Mouse (Mus musculus) heart, embryonic 16.5 days (tissue): ENCODE measurements around the gene Trabd. TPM values are rescaled to one million over a fixed set of nuclear protein-coding genes. Genes with fewer than 3 reads are reported as not detected.

Experiments
- ATAC-seq: fragments of 200-750 bp; cut with Nextera tagmentation; replicated peaks from 2 replicates; pipeline ENCODE4 v1.8.0; 2017; ENCODE audit warnings: moderate number of reproducible peaks; ENCODE audit not compliant: insufficient read depth, low FRiP score; ENCODE audit errors: extremely low read depth
- H3K27ac ChIP-seq: fragments of 300-500 bp; sonication (generic); 2 replicates; pipeline ENCODE4 v1.5.1; 2014; ENCODE audit warnings: mild to moderate bottlenecking, low read length, control low read depth, moderate library complexity
- H3K27me3 ChIP-seq: fragments of 300-500 bp; sonication (generic); 2 replicates; pipeline ENCODE4 v1.6.1; 2014; ENCODE audit warnings: low read length, mixed read lengths; ENCODE audit not compliant: control insufficient read depth, insufficient read depth
- H3K36me3 ChIP-seq: fragments of 300-500 bp; sonication (generic); 2 replicates; pipeline ENCODE4 v1.6.1; 2014; ENCODE audit not compliant: control insufficient read depth, insufficient read depth
- H3K4me1 ChIP-seq: fragments of 300-500 bp; sonication (generic); 2 replicates; pipeline ENCODE4 v1.6.1; 2014; ENCODE audit warnings: low read length, mixed read lengths; ENCODE audit not compliant: control insufficient read depth, insufficient read depth
- H3K4me2 ChIP-seq: fragments of 300-500 bp; sonication (generic); 2 replicates; pipeline ENCODE4 v1.6.1; 2014; ENCODE audit warnings: low read depth, mild to moderate bottlenecking, control low read depth, low read length
- H3K4me3 ChIP-seq: fragments of 300-500 bp; sonication (generic); 2 replicates; pipeline ENCODE4 v1.5.1; 2014; ENCODE audit warnings: mild to moderate bottlenecking, control low read depth, low read length
- H3K9ac ChIP-seq: fragments of 300-500 bp; sonication (generic); 2 replicates; pipeline ENCODE4 v1.6.1; 2014; ENCODE audit warnings: low read length, control low read depth
- H3K9me3 ChIP-seq: fragments of 300-500 bp; sonication (generic); replicated peaks from 2 replicates; pipeline ENCODE4 v1.6.1; 2016; ENCODE audit warnings: low read length; ENCODE audit not compliant: control insufficient read depth
- WGBS: fragments of 180-500 bp; shearing (Covaris S2); extraction: QIAGEN DNeasy Blood & Tissue Kit; methylation state at CpG from one replicate; pipeline ENCODE4 v1.1.7; 2014; 5-methylcytosine and 5-hydroxymethylcytosine counted together
- polyA plus RNA-seq: library from polyadenylated mRNA; unstranded; fragments of >200 nt; fragmentation: Nextera tagmentation; extraction: Ambion mirVana; gene quantifications from 2 replicates; pipeline ENCODE4 v1.2.1, GENCODE M21; 2015

The Trabd gene
- polyA plus RNA-seq, 1 experiment from 2014 or later, result 55.9 TPM

GRCm38 (mm10) chr15:89110147-89110546, 35.2 kb downstream of the Trabd start:
- H3K9me3 ChIP-seq, result no peaks in the 10 kb centered on the region
- ATAC-seq, result peak; percentile 58; the same call in 1 of the 2 replicates
- peaks cover 44% of the 10 kb centered on the region for H3K36me3 ChIP-seq
- H3K4me3 ChIP-seq, result no peak overlapping the region
- H3K27me3 ChIP-seq, result no peaks in the 10 kb centered on the region
- H3K4me1 ChIP-seq, result no peaks in the 10 kb centered on the region
- no peak overlapping the region for H3K27ac ChIP-seq
- H3K9ac ChIP-seq, result no peak overlapping the region
- WGBS, result 59% methylated on average over 9 of the region's 9 CpGs
- no peak overlapping the region for H3K4me2 ChIP-seq

DNA sequence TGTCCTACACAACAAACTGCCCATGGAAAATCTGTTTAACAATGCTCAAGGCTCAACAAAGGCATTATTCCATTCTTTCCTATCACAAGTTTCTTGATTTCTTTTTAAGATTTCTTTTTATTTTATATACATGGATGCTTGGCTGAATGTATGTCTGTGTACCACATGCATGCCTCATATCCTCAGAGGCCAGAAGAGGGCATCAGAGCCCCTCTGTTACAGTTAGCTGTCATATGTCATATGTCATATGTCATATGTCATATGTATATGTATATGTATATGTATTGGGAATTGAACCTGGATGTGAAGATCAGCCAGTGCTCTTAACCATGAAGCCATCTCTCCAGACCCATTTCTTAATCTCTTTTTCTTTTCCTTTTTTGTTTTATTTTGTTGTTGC, 43.1 kb downstream of the Trabd start:
- Histone ChIP-seq H3K9me3 (no peaks in the 10 kb centered on the region), H3K36me3 (peaks cover 18% of the 10 kb centered on the region), H3K4me1 (peaks cover 25% of the 10 kb centered on the region), H3K9ac (no peak overlapping the region), H3K27ac (no peak overlapping the region), H3K27me3 (no peaks in the 10 kb centered on the region), H3K4me2 (no peak overlapping the region), H3K4me3 (no peak overlapping the region)
- ATAC-seq, result no peak

GRCm38 (mm10) chr15:89122649-89123366, 47.9 kb downstream of the Trabd start, which contains the start of gene Tubgcp6:
TSS of gene Tubgcp6 (minus strand) at chr15:89123112.
- WGBS, result under 1% methylated on average over 47 of the region's 47 CpGs
- peaks cover 36% of the 10 kb centered on the region for H3K4me1 ChIP-seq
- ATAC-seq, result peak; percentile 80
- H3K36me3 ChIP-seq, result peaks cover 6% of the 10 kb centered on the region; the same call in 1 of the 2 replicates
- H3K9ac ChIP-seq, result peak within 1 kb of the TSS; percentile 75
- peak within 1 kb of the TSS; percentile 94 for H3K4me2 ChIP-seq
- no peaks in the 10 kb centered on the region for H3K9me3 ChIP-seq
- H3K27ac ChIP-seq, result peak within 1 kb of the TSS; percentile 59
- no peaks in the 10 kb centered on the region for H3K27me3 ChIP-seq
- H3K4me3 ChIP-seq, result peak within 1 kb of the TSS; percentile 69

- Histone ChIP-seq H3K27ac (peak overlapping the region; percentile 59), H3K4me3 (peak overlapping the region; percentile 69), H3K4me1 (peaks cover 40% of the 10 kb centered on the region), H3K9me3 (no peaks in the 10 kb centered on the region), H3K27me3 (no peaks in the 10 kb centered on the region), H3K9ac (peak overlapping the region; percentile 75), H3K4me2 (peak overlapping the region; percentile 94), H3K36me3 (peaks cover 6% of the 10 kb centered on the region; the same call in 1 of the 2 replicates)
- 0 out of 2 replicates have a peak, but pooled peaks have one; percentile 4 for ATAC-seq
- WGBS, result 29% methylated on average over 11 of the region's 11 CpGs
Measured at GRCm38 (mm10) chr15:89123595-89123994, 48.7 kb downstream of the Trabd start.

- H3K36me3 ChIP-seq, result peaks cover 3% of the 10 kb centered on the region; the same call in 1 of the 2 replicates
- H3K27me3 ChIP-seq, result no peaks in the 10 kb centered on the region
- no peak for ATAC-seq
- H3K9me3 ChIP-seq, result no peaks in the 10 kb centered on the region
- H3K4me1 ChIP-seq, result peaks cover 43% of the 10 kb centered on the region
- WGBS, result 90% methylated on average over 3 of the region's 3 CpGs
- H3K4me2 ChIP-seq, result no peak overlapping the region
- no peak overlapping the region for H3K9ac ChIP-seq
- no peak overlapping the region for H3K4me3 ChIP-seq
- no peak overlapping the region for H3K27ac ChIP-seq
Measured at GRCm38 (mm10) chr15:89124312-89124711, 49.4 kb downstream of the Trabd start.

GRCm38 (mm10) chr15:89125351-89125750, 50.4 kb downstream of the Trabd start:
- no peaks in the 10 kb centered on the region for H3K27me3 ChIP-seq
- H3K4me2 ChIP-seq, result no peak overlapping the region
- ATAC-seq, result no peak
- H3K9me3 ChIP-seq, result no peaks in the 10 kb centered on the region
- H3K27ac ChIP-seq, result no peak overlapping the region
- no peak overlapping the region for H3K4me3 ChIP-seq
- WGBS, result 92% methylated on average over 9 of the region's 9 CpGs
- peaks cover 3% of the 10 kb centered on the region; the same call in 1 of the 2 replicates for H3K36me3 ChIP-seq
- H3K9ac ChIP-seq, result no peak overlapping the region
- peaks cover 39% of the 10 kb centered on the region for H3K4me1 ChIP-seq

- no peak overlapping the region for H3K4me3 ChIP-seq
- ATAC-seq, result no peak
- H3K9ac ChIP-seq, result no peak overlapping the region
- H3K4me1 ChIP-seq, result peaks cover 26% of the 10 kb centered on the region
- 86% methylated on average over 8 of the region's 8 CpGs for WGBS
- H3K27ac ChIP-seq, result no peak overlapping the region
- H3K4me2 ChIP-seq, result no peak overlapping the region
- peaks cover 3% of the 10 kb centered on the region; the same call in 1 of the 2 replicates for H3K36me3 ChIP-seq
- H3K9me3 ChIP-seq, result no peaks in the 10 kb centered on the region
- no peaks in the 10 kb centered on the region for H3K27me3 ChIP-seq
Measured at GRCm38 (mm10) chr15:89126622-89127021, 51.7 kb downstream of the Trabd start.

DNA sequence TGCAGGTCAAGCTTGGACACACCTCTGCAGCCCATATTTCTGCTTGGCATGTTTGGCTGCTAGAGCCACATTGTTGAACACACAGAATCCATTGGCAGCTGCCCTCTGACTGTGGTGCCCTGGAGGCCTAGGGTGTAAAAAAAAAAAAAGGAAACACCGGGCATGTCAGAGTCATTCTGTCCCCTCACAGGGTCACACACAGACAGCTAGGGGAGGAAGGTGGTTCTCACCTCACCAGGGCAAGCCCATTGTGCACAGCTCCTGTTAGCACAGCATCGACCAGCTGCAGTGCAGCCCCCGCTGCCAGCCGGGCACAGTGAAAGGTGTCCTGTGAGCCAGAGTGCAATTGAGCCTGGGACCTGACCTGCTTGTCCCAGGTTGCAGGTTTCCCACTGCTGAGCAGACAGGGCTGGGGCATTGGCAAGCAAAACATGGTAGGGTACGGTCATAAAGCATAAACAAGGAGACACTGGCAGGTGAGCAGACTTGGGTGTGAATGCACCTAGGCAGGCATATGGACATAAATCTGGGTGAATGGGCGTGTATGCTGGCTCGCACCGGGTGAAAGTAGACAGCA, 52.5 kb downstream of the Trabd start:
- no peak for ATAC-seq
- no peak overlapping the region for H3K27ac ChIP-seq
- H3K36me3 ChIP-seq, result peaks cover 3% of the 10 kb centered on the region; the same call in 1 of the 2 replicates
- no peaks in the 10 kb centered on the region for H3K27me3 ChIP-seq
- WGBS, result 84% methylated on average over 8 of the region's 8 CpGs
- H3K9me3 ChIP-seq, result no peaks in the 10 kb centered on the region
- H3K4me3 ChIP-seq, result peak overlapping the region; percentile 74
- H3K4me2 ChIP-seq, result peak overlapping the region; percentile 89
- H3K9ac ChIP-seq, result peak overlapping the region; percentile 80
- H3K4me1 ChIP-seq, result peaks cover 18% of the 10 kb centered on the region
